Mouse (Mus musculus): ENCODE data around the gene Rimklb. TPM values are rescaled to one million over a fixed set of nuclear protein-coding genes. Genes with fewer than 3 reads are reported as not detected.
"Not testable (repeated sequence)": the region's sequence is repeated elsewhere in the genome, so short reads cannot be mapped to it uniquely, and the experiment has no call there.

The Rimklb gene
- polyA plus RNA-seq, 1 experiment from 2014 or later = not detected

DNA sequence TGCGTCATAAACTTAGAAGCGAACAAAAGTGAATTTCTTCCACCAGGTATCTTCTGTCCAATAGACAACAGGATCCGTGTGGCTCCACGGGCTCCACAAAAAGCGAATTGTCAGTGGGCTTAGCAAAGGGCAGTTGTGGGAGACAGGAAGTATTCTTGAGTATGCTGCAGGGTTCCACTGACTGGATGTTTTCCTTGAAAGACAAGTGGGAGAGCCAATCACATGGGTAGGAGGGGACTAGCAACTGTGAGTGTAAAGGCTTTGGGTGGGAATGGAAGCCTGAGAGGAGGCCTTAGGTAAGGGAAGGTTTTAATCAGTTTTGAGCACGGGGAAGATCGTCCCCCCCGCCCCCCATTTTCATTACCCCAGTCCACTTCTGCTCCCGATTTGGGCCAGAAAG lies 24.0 kb upstream of the Rimklb start:
- H3K27ac ChIP-seq (ENCODE audit: low read depth) = no peak overlapping the region
- ATAC-seq = no peak
- H3K4me2 ChIP-seq (ENCODE audit: low read depth, low read length) = no peak overlapping the region
- DNase-seq = no peak
- no peak overlapping the region for H3K9ac ChIP-seq (replicated peaks)
- H3K9me3 ChIP-seq (ENCODE audit: low read length) = no peaks in the 10 kb centered on the region
- no peaks in the 10 kb centered on the region for H3K36me3 ChIP-seq (replicated peaks; ENCODE audit: insufficient read depth, low read length)
- no peaks in the 10 kb centered on the region for H3K27me3 ChIP-seq (ENCODE audit: insufficient read depth, low read length)
- no peak for TF ChIP-seq EP300 (IDR thresholded peaks at IDR 0.05; ENCODE audit: low read depth)
- no peak for TF ChIP-seq CTCF (IDR thresholded peaks at IDR 0.05; ENCODE audit: low read depth)
- H3K4me3 ChIP-seq (ENCODE audit: low read depth, low read length) = no peak overlapping the region
- 60% methylated on average over 9 of the region's 9 CpGs for WGBS (ENCODE audit: insufficient replicate concordance)
- H3K4me1 ChIP-seq (ENCODE audit: insufficient read depth) = no peaks in the 10 kb centered on the region

DNA sequence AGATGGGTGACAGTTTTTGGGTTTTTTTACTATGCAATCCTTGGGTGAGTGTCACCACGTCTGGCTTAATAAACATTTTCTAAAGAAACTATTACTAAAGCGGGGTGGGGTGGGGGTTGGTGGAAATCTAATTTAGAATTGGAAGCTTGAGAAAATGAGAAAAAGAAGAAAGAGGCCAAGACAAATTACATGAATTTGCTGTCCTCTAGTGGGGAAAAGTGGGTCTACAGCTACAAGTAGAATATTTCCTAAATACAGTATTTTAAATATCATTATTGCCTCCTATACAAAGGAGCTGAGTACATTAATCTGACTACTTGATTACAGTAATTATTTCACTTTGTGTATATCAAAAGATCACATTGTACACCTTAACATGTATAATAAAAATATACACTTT lies 20.8 kb upstream of the Rimklb start:
- ATAC-seq (no peak), DNase-seq (no peak)
- Histone ChIP-seq H3K27me3 (ENCODE audit: insufficient read depth, low read length) (no peaks in the 10 kb centered on the region), H3K9me3 (ENCODE audit: low read length) (no peaks in the 10 kb centered on the region), H3K4me3 (ENCODE audit: low read depth, low read length) (no peak overlapping the region), H3K27ac (ENCODE audit: low read depth) (no peak overlapping the region), H3K4me2 (ENCODE audit: low read depth, low read length) (no peak overlapping the region), H3K9ac (replicated peaks) (no peak overlapping the region), H3K36me3 (replicated peaks; ENCODE audit: insufficient read depth, low read length) (no peaks in the 10 kb centered on the region), H3K4me1 (ENCODE audit: insufficient read depth) (no peaks in the 10 kb centered on the region)
- 41% methylated on average over 2 of the region's 2 CpGs for WGBS (ENCODE audit: insufficient replicate concordance)
- TF ChIP-seq CTCF (IDR thresholded peaks at IDR 0.05; ENCODE audit: low read depth) (peak; percentile 58), EP300 (IDR thresholded peaks at IDR 0.05; ENCODE audit: low read depth) (no peak)

DNA sequence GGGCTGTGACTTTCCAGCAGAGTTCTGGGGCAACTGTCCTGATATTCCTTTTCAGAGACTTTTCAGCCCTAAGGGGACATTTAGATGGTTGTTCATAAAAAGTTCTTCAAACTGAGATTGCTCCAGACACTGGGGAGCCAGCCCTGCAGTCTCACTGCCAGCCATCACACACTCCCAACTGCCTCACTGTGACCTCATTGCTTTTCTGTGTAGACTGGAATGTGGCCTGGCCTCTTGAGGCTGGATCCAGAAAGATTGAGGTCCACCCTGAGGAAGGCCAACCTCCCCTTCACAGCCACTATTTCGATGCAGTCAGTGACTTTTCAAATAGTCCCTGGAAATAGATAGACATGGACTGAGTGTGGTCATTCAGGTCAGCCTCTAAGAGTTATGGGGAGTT lies 19.1 kb upstream of the Rimklb start:
- DNase-seq = no peak
- H3K4me2 ChIP-seq (ENCODE audit: low read depth, low read length) = no peak overlapping the region
- H3K9ac ChIP-seq (replicated peaks) = no peak overlapping the region
- TF ChIP-seq CTCF (IDR thresholded peaks at IDR 0.05; ENCODE audit: low read depth) (no peak), EP300 (IDR thresholded peaks at IDR 0.05; ENCODE audit: low read depth) (no peak)
- no peaks in the 10 kb centered on the region for H3K9me3 ChIP-seq (ENCODE audit: low read length)
- no peaks in the 10 kb centered on the region for H3K4me1 ChIP-seq (ENCODE audit: insufficient read depth)
- H3K27ac ChIP-seq (ENCODE audit: low read depth) = no peak overlapping the region
- no peaks in the 10 kb centered on the region for H3K36me3 ChIP-seq (replicated peaks; ENCODE audit: insufficient read depth, low read length)
- ATAC-seq = no peak
- no peaks in the 10 kb centered on the region for H3K27me3 ChIP-seq (ENCODE audit: insufficient read depth, low read length)
- no peak overlapping the region for H3K4me3 ChIP-seq (ENCODE audit: low read depth, low read length)
- 64% methylated on average over 1 of the region's 1 CpGs for WGBS (ENCODE audit: insufficient replicate concordance)

GRCm38 (mm10) chr6:122515762-122516161 lies 17.2 kb upstream of the Rimklb start:
- DNase-seq; H3K36me3 ChIP-seq (replicated peaks; ENCODE audit: insufficient read depth, low read length); H3K9ac ChIP-seq (replicated peaks); ATAC-seq; H3K4me1 ChIP-seq (ENCODE audit: insufficient read depth); H3K27ac ChIP-seq (ENCODE audit: low read depth); H3K4me2 ChIP-seq (ENCODE audit: low read depth, low read length); H3K9me3 ChIP-seq (ENCODE audit: low read length); H3K4me3 ChIP-seq (ENCODE audit: low read depth, low read length); H3K27me3 ChIP-seq (ENCODE audit: insufficient read depth, low read length): not testable (repeated sequence)
- 82% methylated on average over 2 of the region's 2 CpGs for WGBS (ENCODE audit: insufficient replicate concordance)

GRCm38 (mm10) chr6:122514312-122514711 lies 15.8 kb upstream of the Rimklb start:
- WGBS (ENCODE audit: insufficient replicate concordance) = 50% methylated on average over 3 of the region's 3 CpGs
- ATAC-seq = no peak
- Histone ChIP-seq H3K4me2 (ENCODE audit: low read depth, low read length) (no peak overlapping the region), H3K9ac (replicated peaks) (no peak overlapping the region), H3K27me3 (ENCODE audit: insufficient read depth, low read length) (no peaks in the 10 kb centered on the region), H3K27ac (ENCODE audit: low read depth) (no peak overlapping the region), H3K9me3 (ENCODE audit: low read length) (no peaks in the 10 kb centered on the region), H3K36me3 (replicated peaks; ENCODE audit: insufficient read depth, low read length) (no peaks in the 10 kb centered on the region), H3K4me3 (ENCODE audit: low read depth, low read length) (no peak overlapping the region), H3K4me1 (ENCODE audit: insufficient read depth) (no peaks in the 10 kb centered on the region)
- TF ChIP-seq EP300 (IDR thresholded peaks at IDR 0.05; ENCODE audit: low read depth) (no peak), CTCF (IDR thresholded peaks at IDR 0.05; ENCODE audit: low read depth) (no peak)
- no peak for DNase-seq

GRCm38 (mm10) chr6:122512914-122513878 lies 14.6 kb upstream of the Rimklb start:
- DNase-seq = no peak
- no peak for ATAC-seq
- no peaks in the 10 kb centered on the region for H3K4me1 ChIP-seq (ENCODE audit: insufficient read depth)
- 54% methylated on average over 11 of the region's 12 CpGs for WGBS (ENCODE audit: insufficient replicate concordance)
- no peaks in the 10 kb centered on the region for H3K36me3 ChIP-seq (replicated peaks; ENCODE audit: insufficient read depth, low read length)
- H3K27me3 ChIP-seq (ENCODE audit: insufficient read depth, low read length) = no peaks in the 10 kb centered on the region
- no peak overlapping the region for H3K4me3 ChIP-seq (ENCODE audit: low read depth, low read length)
- H3K9me3 ChIP-seq (ENCODE audit: low read length) = no peaks in the 10 kb centered on the region
- no peak overlapping the region for H3K9ac ChIP-seq (replicated peaks)
- H3K27ac ChIP-seq (ENCODE audit: low read depth) = no peak overlapping the region
- TF ChIP-seq EP300 (IDR thresholded peaks at IDR 0.05; ENCODE audit: low read depth) (no peak), CTCF (IDR thresholded peaks at IDR 0.05; ENCODE audit: low read depth) (no peak)
- no peak overlapping the region for H3K4me2 ChIP-seq (ENCODE audit: low read depth, low read length)
